Mouse (Mus musculus) midbrain, embryonic 14.5 days (tissue): ENCODE measurements around the gene Rcan2. TPM values are rescaled to one million over a fixed set of nuclear protein-coding genes. Genes with fewer than 3 reads are reported as not detected.

Experiments
- polyA plus RNA-seq: library from polyadenylated mRNA; unstranded; fragments of >200 nt; fragmentation: Nextera tagmentation; extraction: Ambion mirVana; gene quantifications from 2 replicates; pipeline ENCODE4 v1.2.1, GENCODE M21; 2014

Rcan2 gene
- polyA plus RNA-seq, 1 experiment from 2014 or later, result 79.4 TPM

Other genes starting within 250 kb of the Rcan2 start
- gene Pla2g7, start 233.3 kb upstream of the Rcan2 start, polyA plus RNA-seq, result 18.7 and 25.2 TPM in 2 replicates
- 0.78 and 0.92 TPM in 2 replicates for gene Tdrd6, start 171.1 kb upstream of the Rcan2 start, polyA plus RNA-seq
- 71.7 and 78.7 TPM in 2 replicates for gene Slc25a27, start 134.1 kb upstream of the Rcan2 start, polyA plus RNA-seq
- gene Cyp39a1, start 133.9 kb upstream of the Rcan2 start, polyA plus RNA-seq, result 5.7 and 10.4 TPM in 2 replicates